Mouse (Mus musculus): ENCODE results near the gene Gm4724. TPM values are rescaled to one million over a fixed set of nuclear protein-coding genes. Genes with fewer than 3 reads are reported as not detected.

Gene Gm4724
- polyA plus RNA-seq (2014; fragmentation: Illumina TruSeq; extraction: RNeasy Lipid Tissue Mini Kit (QIAGEN cat#74804); ENCODE audit: low read depth, low replicate concordance) = 7.5 TPM

GRCm38 (mm10) chr2:175435707-175436106 is at the start of gene Gm4724:
Gene Gm4724 (minus strand): TSS chr2:175435807.

GRCm38 (mm10) chr2:175469685-175470084 is 34.1 kb upstream of the Gm4724 start, which contains the start of gene Zfp965:
Gene Zfp965 (plus strand): TSS chr2:175469985.

Other genes with a start within 250 kb of the Gm4724 start
- gene Gm14391, start 228.9 kb downstream of the Gm4724 start, polyA plus RNA-seq (2014; fragmentation: Illumina TruSeq; extraction: RNeasy Lipid Tissue Mini Kit (QIAGEN cat#74804); ENCODE audit: low read depth, low replicate concordance) = 5.3 TPM
- 1.3 TPM for gene Gm14440, start 160.7 kb downstream of the Gm4724 start, polyA plus RNA-seq (2014; fragmentation: Illumina TruSeq; extraction: RNeasy Lipid Tissue Mini Kit (QIAGEN cat#74804); ENCODE audit: low read depth, low replicate concordance)
- 9.5 TPM for gene Gm4631, start 97.6 kb downstream of the Gm4724 start, polyA plus RNA-seq (2014; fragmentation: Illumina TruSeq; extraction: RNeasy Lipid Tissue Mini Kit (QIAGEN cat#74804); ENCODE audit: low read depth, low replicate concordance)
- 2.1 TPM for gene Zfp968, start 63.4 kb downstream of the Gm4724 start, polyA plus RNA-seq (2014; fragmentation: Illumina TruSeq; extraction: RNeasy Lipid Tissue Mini Kit (QIAGEN cat#74804); ENCODE audit: low read depth, low replicate concordance)
- gene Zfp965, start 34.2 kb upstream of the Gm4724 start, polyA plus RNA-seq (2014; fragmentation: Illumina TruSeq; extraction: RNeasy Lipid Tissue Mini Kit (QIAGEN cat#74804); ENCODE audit: low read depth, low replicate concordance) = 4.0 TPM
- gene Gm11007, start 208.2 kb upstream of the Gm4724 start, polyA plus RNA-seq (2014; fragmentation: Illumina TruSeq; extraction: RNeasy Lipid Tissue Mini Kit (QIAGEN cat#74804); ENCODE audit: low read depth, low replicate concordance) = 10.5 TPM